Mouse (Mus musculus) MEL (cell line): Measurements from ENCODE around the gene Rp9. TPM values are rescaled to one million over a fixed set of nuclear protein-coding genes. Genes with fewer than 3 reads are reported as not detected.

ENCODE experiments used
- DNase-seq: peaks from one replicate; pipeline ENCODE4 v3.0.0; 2011; ENCODE audit warnings: low read depth, low spot score
- H3K27ac ChIP-seq: 2 replicates; pipeline ENCODE4 v1.5.1; 2012; ENCODE audit warnings: low read depth, mild to moderate bottlenecking, control low read depth, low read length, moderate library complexity; ENCODE audit not compliant: control insufficient read depth
- H3K27me3 ChIP-seq, 2 experiments: fragments of 150-350 bp in 1 of 2; sonication (generic) in 1 of 2; 2 replicates each; pipeline ENCODE4 v1.6.1; 2012; ENCODE audit warnings: low read length in 2 of 2, mild to moderate bottlenecking in 2 of 2, improper control_type of control experiment in 1 of 2, moderate library complexity in 1 of 2; ENCODE audit not compliant: insufficient read depth in 2 of 2, control insufficient read depth in 1 of 2
- H3K36me3 ChIP-seq, 2 experiments: 2 replicates each; pipeline ENCODE4 v1.6.1; 2012 to 2014; ENCODE audit warnings: low read length in 2 of 2, improper control_type of control experiment in 1 of 2, inconsistent platforms in 1 of 2, mild to moderate bottlenecking in 1 of 2; ENCODE audit not compliant: insufficient read depth in 2 of 2, control insufficient read depth in 1 of 2
- H3K4me1 ChIP-seq, 2 experiments: fragments of 150-350 bp in 1 of 2; sonication (generic) in 1 of 2; 2 replicates each; pipeline ENCODE4 v1.6.1; 2012; ENCODE audit warnings: low read length in 2 of 2, improper control_type of control experiment in 1 of 2, mild to moderate bottlenecking in 1 of 2; ENCODE audit not compliant: insufficient read depth in 2 of 2, control insufficient read depth in 1 of 2
- H3K4me3 ChIP-seq, 2 experiments: fragments of 150-350 bp in 1 of 2; sonication (generic) in 1 of 2; 2 replicates each; pipeline ENCODE4 v1.5.1; 2012; ENCODE audit warnings: low read depth in 2 of 2, low read length in 2 of 2, mild to moderate bottlenecking in 2 of 2, moderate library complexity in 2 of 2, control low read depth in 1 of 2, improper control_type of control experiment in 1 of 2; ENCODE audit not compliant: control insufficient read depth in 1 of 2, insufficient read depth in 1 of 2
- H3K79me2 ChIP-seq: 2 replicates; pipeline ENCODE4 v1.6.1; 2012; ENCODE audit warnings: mild to moderate bottlenecking, low read length, moderate library complexity; ENCODE audit not compliant: control insufficient read depth, poor library complexity, insufficient read depth
- H3K9ac ChIP-seq: 2 replicates; pipeline ENCODE4 v1.6.1; 2012; ENCODE audit warnings: low read depth, mild to moderate bottlenecking, control low read depth, low read length, moderate library complexity; ENCODE audit not compliant: control insufficient read depth, poor library complexity, severe bottlenecking
- H3K9me3 ChIP-seq: fragments of 150-350 bp; sonication (generic); replicated peaks from 2 replicates; pipeline ENCODE4 v1.6.1; 2012; ENCODE audit warnings: mild to moderate bottlenecking, low read length, improper control_type of control experiment, moderate library complexity; ENCODE audit not compliant: insufficient read depth
- BHLHE40 ChIP-seq: IDR thresholded peaks from 2 replicates; pipeline ENCODE4 v1.6.1; 2012; ENCODE audit warnings: low read depth, mild to moderate bottlenecking, inconsistent platforms, low read length, improper control_type of control experiment, borderline replicate concordance
- CTCF ChIP-seq, 3 experiments: IDR thresholded peaks in 2 of 3; conservative IDR thresholded peaks in 1 of 3; 2 replicates each; pipeline ENCODE4 v1.5.1; 2011 to 2012; ENCODE audit warnings: low read length in 3 of 3, low read depth in 2 of 3, mild to moderate bottlenecking in 2 of 3, improper control_type of control experiment in 1 of 3, inconsistent platforms in 1 of 3, mixed read lengths in 1 of 3, moderate library complexity in 1 of 3; ENCODE audit not compliant: control insufficient read depth in 1 of 3, insufficient read depth in 1 of 3, poor library complexity in 1 of 3, severe bottlenecking in 1 of 3
- E2F4 ChIP-seq: IDR thresholded peaks from 2 replicates; pipeline ENCODE4 v1.6.1; 2011; ENCODE audit warnings: low read depth, low read length, improper control_type of control experiment, borderline replicate concordance
- ELF1 ChIP-seq: IDR thresholded peaks from 2 replicates; pipeline ENCODE4 v1.6.1; 2014; ENCODE audit warnings: low read depth, mild to moderate bottlenecking, inconsistent platforms, low read length, improper control_type of control experiment, moderate library complexity
- EP300 ChIP-seq, 2 experiments: IDR thresholded peaks; 2 replicates each; pipeline ENCODE4 v1.6.1; 2011; ENCODE audit warnings: improper control_type of control experiment in 2 of 2, low read length in 2 of 2, low read depth in 1 of 2, mild to moderate bottlenecking in 1 of 2
- GATA1 ChIP-seq: IDR thresholded peaks from 2 replicates; pipeline ENCODE4 v1.6.1; 2011; ENCODE audit warnings: low read depth, low read length, improper control_type of control experiment
- MAFK ChIP-seq: IDR thresholded peaks from 2 replicates; pipeline ENCODE4 v1.6.1; 2011; ENCODE audit warnings: low read depth, mild to moderate bottlenecking, low read length, improper control_type of control experiment, borderline replicate concordance
- POLR2A ChIP-seq, 2 experiments: IDR thresholded peaks; 2 replicates each; pipeline ENCODE4 v1.6.1; 2011 to 2012; ENCODE audit warnings: low read length in 2 of 2, mild to moderate bottlenecking in 2 of 2, control low read depth in 1 of 2, improper control_type of control experiment in 1 of 2, low read depth in 1 of 2, moderate library complexity in 1 of 2; ENCODE audit not compliant: control insufficient read depth in 1 of 2, insufficient read depth in 1 of 2, poor library complexity in 1 of 2
- POLR2AphosphoS2 ChIP-seq: IDR thresholded peaks from 2 replicates; pipeline ENCODE4 v1.6.1; 2011; ENCODE audit warnings: low read length, improper control_type of control experiment
- RCOR1 ChIP-seq: IDR thresholded peaks from 2 replicates; pipeline ENCODE4 v1.6.1; 2012; ENCODE audit warnings: low read depth, mild to moderate bottlenecking, inconsistent platforms, low read length, improper control_type of control experiment
- TAL1 ChIP-seq: IDR thresholded peaks from 2 replicates; pipeline ENCODE4 v1.6.1; 2012; ENCODE audit warnings: mild to moderate bottlenecking, inconsistent platforms, low read length, moderate library complexity, mixed read lengths
- TCF12 ChIP-seq: IDR thresholded peaks from 2 replicates; pipeline ENCODE4 v1.6.1; 2014; ENCODE audit warnings: low read depth, mild to moderate bottlenecking, inconsistent platforms, low read length, improper control_type of control experiment, moderate library complexity
- UBTF ChIP-seq: IDR thresholded peaks from 2 replicates; pipeline ENCODE4 v1.6.1; 2012; ENCODE audit warnings: low read depth, mild to moderate bottlenecking, inconsistent platforms, low read length, improper control_type of control experiment, moderate library complexity, borderline replicate concordance; ENCODE audit not compliant: insufficient read depth
- USF1 ChIP-seq: IDR thresholded peaks from 2 replicates; pipeline ENCODE4 v1.6.1; 2014; ENCODE audit warnings: low read depth, mild to moderate bottlenecking, inconsistent platforms, low read length, improper control_type of control experiment, moderate library complexity
- USF2 ChIP-seq, 2 experiments: IDR thresholded peaks; 2 replicates each; pipeline ENCODE4 v1.6.1; 2011 to 2012; ENCODE audit warnings: improper control_type of control experiment in 2 of 2, low read length in 2 of 2, borderline replicate concordance in 1 of 2, inconsistent platforms in 1 of 2, low read depth in 1 of 2, mild to moderate bottlenecking in 1 of 2; ENCODE audit not compliant: insufficient read depth in 1 of 2
- ZMIZ1 ChIP-seq: IDR thresholded peaks from 2 replicates; pipeline ENCODE4 v1.6.1; 2012; ENCODE audit warnings: low read depth, mild to moderate bottlenecking, inconsistent platforms, low read length, improper control_type of control experiment, moderate library complexity
- ZNF384 ChIP-seq: IDR thresholded peaks from 2 replicates; pipeline ENCODE4 v1.6.1; 2012; ENCODE audit warnings: low read depth, mild to moderate bottlenecking, inconsistent platforms, low read length, improper control_type of control experiment
- polyA plus RNA-seq, 2 experiments: library from polyadenylated mRNA; stranded (reverse) in 1 of 2; unstranded in 1 of 2; fragments of >175 nt in 1 of 2; fragments of >200 nt in 1 of 2; gene quantifications; 2 replicates each; pipeline versions ENCODE4 v1.2.1 to v1.2.4; 2012; ENCODE audit warnings: low replicate concordance in 2 of 2, low read depth in 1 of 2; ENCODE audit not compliant: insufficient read length in 2 of 2, insufficient read depth in 1 of 2, missing spikeins in 1 of 2
- total RNA-seq: library from RNA; depleted of rRNA; stranded (reverse); fragments of 300-350 nt; gene quantifications from 2 replicates; pipeline ENCODE4 v1.2.3, GENCODE M21; 2012

The Rp9 gene
- total and polyA plus RNA-seq, 3 experiments = 225 to 417 (median 405) TPM

DNA sequence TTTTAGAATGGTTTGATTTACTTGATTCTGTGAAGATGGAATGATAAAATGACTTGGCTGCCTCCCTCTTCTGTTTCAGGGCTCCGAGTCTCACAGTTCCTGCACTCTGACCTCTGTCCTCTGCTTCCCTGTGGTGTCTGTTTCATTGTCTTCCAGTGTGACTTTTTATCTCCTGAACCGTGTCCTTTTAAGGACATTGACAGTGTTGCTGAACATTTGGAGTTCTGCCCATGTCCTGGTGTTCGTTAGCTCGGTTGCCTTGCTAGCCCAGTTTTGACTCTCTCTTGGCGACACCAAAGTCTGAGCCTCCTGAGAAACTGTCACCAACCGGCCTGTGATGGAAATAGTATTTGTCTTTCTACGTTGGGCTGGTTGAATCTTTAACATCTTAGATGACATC lies 49.1 kb downstream of the Rp9 start:
- TF ChIP-seq ZNF384 (no peak), MAFK (no peak), TAL1 (no peak), USF2 (IDR thresholded peaks at IDR 0.05; ENCODE audit: borderline replicate concordance in 1 of 2, insufficient read depth in 1 of 2, low read depth in 1 of 2, low read length in 2 of 2) (no peak), POLR2AphosphoS2 (no peak), ZMIZ1 (no peak), ELF1 (no peak), BHLHE40 (no peak), RCOR1 (no peak), UBTF (no peak), CTCF (IDR thresholded peaks at IDR 0.05 in 2 of 3, conservative IDR thresholded peaks at IDR 0.05 in 1 of 3; ENCODE audit: control insufficient read depth in 1 of 3, insufficient read depth in 1 of 3, low read depth in 2 of 3, low read length in 3 of 3, poor library complexity in 1 of 3, severe bottlenecking in 1 of 3) (no peak), E2F4 (no peak), TCF12 (no peak), GATA1 (no peak), USF1 (no peak)
- TF ChIP-seq, all 39 proteins: peak for 0
- peaks cover 13 to 14% of the 10 kb centered on the region in 2 experiments for H3K4me1 ChIP-seq
- H3K36me3 ChIP-seq = peaks cover 0 to 12% of the 10 kb centered on the region in 2 experiments; a peak in 2 of 4 replicates
- H3K9ac ChIP-seq = no peak overlapping the region
- no peak overlapping the region for H3K27ac ChIP-seq
- no peak overlapping the region for H3K4me3 ChIP-seq
- no peak for DNase-seq
- no peaks in the 10 kb centered on the region for H3K79me2 ChIP-seq
- no peaks in the 10 kb centered on the region for H3K27me3 ChIP-seq
- H3K9me3 ChIP-seq = no peaks in the 10 kb centered on the region

DNA sequence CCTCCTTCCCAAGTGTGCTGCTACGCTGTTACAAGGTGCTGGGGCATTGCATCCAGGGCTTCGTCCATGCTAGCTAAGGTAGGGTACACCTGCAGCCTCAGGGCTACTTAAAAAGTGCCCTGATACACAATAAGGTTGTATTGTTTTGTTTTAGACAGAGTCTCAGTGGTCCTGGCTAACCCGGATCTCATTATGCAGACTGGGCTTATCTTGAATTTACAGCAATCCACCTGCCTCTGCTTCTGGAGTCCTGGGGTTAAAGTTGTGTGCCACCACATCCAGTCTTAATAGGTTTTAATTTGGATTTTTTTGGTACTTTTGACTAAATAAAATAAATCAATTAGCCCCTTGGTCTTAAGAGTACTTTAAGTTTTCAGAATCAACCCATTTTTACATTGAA lies 49.7 kb downstream of the Rp9 start:
- H3K27ac ChIP-seq = no peak overlapping the region
- H3K4me3 ChIP-seq = no peak overlapping the region
- no peak overlapping the region for H3K9ac ChIP-seq
- H3K27me3 ChIP-seq = no peaks in the 10 kb centered on the region
- no peak for DNase-seq
- no peak for TF ChIP-seq ZNF384
- peak; percentile 33 for TF ChIP-seq TAL1
- 0 out of 4 replicates have a peak, but pooled peaks of 1 of the 2 experiments have one; percentile 8 for TF ChIP-seq EP300 (IDR thresholded peaks at IDR 0.05; ENCODE audit: low read depth in 1 of 2, low read length in 2 of 2)
- 0 out of 4 replicates have a peak, but pooled peaks of 1 of the 2 experiments have one; percentile 22 for TF ChIP-seq POLR2A (IDR thresholded peaks at IDR 0.05; ENCODE audit: control insufficient read depth in 1 of 2, insufficient read depth in 1 of 2, low read depth in 1 of 2, low read length in 2 of 2, poor library complexity in 1 of 2)
- TF ChIP-seq, all 39 proteins: peak for 3
- peaks cover 13% of the 10 kb centered on the region in 2 experiments for H3K4me1 ChIP-seq
- no peaks in the 10 kb centered on the region for H3K9me3 ChIP-seq
- H3K36me3 ChIP-seq = peaks cover 0 to 12% of the 10 kb centered on the region in 2 experiments; a peak in 2 of 4 replicates
- H3K79me2 ChIP-seq = no peaks in the 10 kb centered on the region
